Comparison of ENCODE assay signal across 21 mouse cellular contexts in the genomic region with DNA sequence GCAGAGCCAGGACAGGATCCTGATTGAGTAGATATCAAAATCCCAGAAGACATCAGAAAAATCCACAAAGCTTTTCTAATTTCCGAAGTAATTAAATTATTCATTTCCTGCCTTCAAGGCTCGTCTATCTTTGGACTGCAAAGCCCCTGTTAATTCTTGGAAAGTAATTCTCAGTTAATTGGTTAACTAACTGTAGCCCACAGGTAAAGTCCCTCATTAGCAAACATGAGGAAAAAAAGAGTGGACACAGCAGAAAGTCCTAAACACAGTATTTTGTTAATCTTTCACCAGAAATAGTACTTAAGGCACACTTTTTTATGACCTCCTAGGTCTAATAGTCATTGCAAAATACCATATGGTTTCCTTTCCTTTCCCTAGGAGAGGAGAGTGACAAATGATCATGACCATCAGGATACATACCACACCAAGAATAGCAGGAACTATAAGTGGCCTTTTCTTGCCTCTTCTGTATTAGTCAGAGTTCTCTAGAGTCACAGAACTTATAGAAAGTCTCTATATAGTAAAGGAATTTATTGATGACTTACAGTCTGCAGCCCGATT.
"Had no signal": no experiment of that assay in that cellular context is flagged by ENCODE, and none has a peak within 500 bp of the region (broad histone marks: within the 10 kb centered on the region; RNA-seq: fewer than 3 reads in every experiment).

No protein-coding gene starts in this region.

- H3K27ac ChIP-seq: limb, embryonic 12.5 days; limb, embryonic 15.5 days; liver, embryonic 14.5 days; macrophage; midbrain, embryonic 12.5 days; midbrain, embryonic 15.5 days; neural tube, embryonic 12.5 days; neural tube, embryonic 15.5 days; stomach, postnatal 0 days had no signal

- H3K4me3 ChIP-seq: limb, embryonic 12.5 days; limb, embryonic 15.5 days; midbrain, embryonic 12.5 days; midbrain, embryonic 15.5 days; neural tube, embryonic 12.5 days; neural tube, embryonic 15.5 days had no signal

- H3K36me3 ChIP-seq: limb, embryonic 12.5 days; limb, embryonic 15.5 days; midbrain, embryonic 12.5 days; midbrain, embryonic 15.5 days; neural tube, embryonic 12.5 days; neural tube, embryonic 15.5 days had no signal

- ATAC-seq: liver, postnatal 0 days; lung, postnatal 0 days; midbrain, embryonic 15.5 days had no signal

- H3K27me3 ChIP-seq: limb, embryonic 12.5 days; limb, embryonic 15.5 days; midbrain, embryonic 12.5 days; midbrain, embryonic 15.5 days; neural tube, embryonic 12.5 days; neural tube, embryonic 15.5 days had no signal

- DNase-seq: kidney, adult 18-20 months; left cerebral cortex, postnatal 4 days; liver, postnatal 0 days; lung, embryonic 14.5 days; right cerebral cortex, adult 18-20 months; right cerebral cortex, postnatal 14 days; right cerebral cortex, postnatal 4 days; thymus, adult 2 months; thymus, postnatal 14 days; thymus, postnatal 4 days had no signal

- H3K9me3 ChIP-seq: limb, embryonic 12.5 days; limb, embryonic 15.5 days; midbrain, embryonic 12.5 days; midbrain, embryonic 15.5 days; neural tube, embryonic 12.5 days; neural tube, embryonic 15.5 days had no signal

- H3K4me1 ChIP-seq: limb, embryonic 15.5 days; midbrain, embryonic 15.5 days; neural tube, embryonic 12.5 days; neural tube, embryonic 15.5 days had no signal

- H3K9ac ChIP-seq: limb, embryonic 12.5 days; limb, embryonic 15.5 days; liver, embryonic 14.5 days; liver, postnatal 0 days; lung, embryonic 14.5 days; midbrain, embryonic 12.5 days; midbrain, embryonic 15.5 days; neural tube, embryonic 12.5 days; neural tube, embryonic 15.5 days had no signal

- H3K4me2 ChIP-seq: limb, embryonic 12.5 days; limb, embryonic 15.5 days; liver, embryonic 11.5 days; lung, embryonic 14.5 days; midbrain, embryonic 12.5 days; midbrain, embryonic 15.5 days; neural tube, embryonic 12.5 days; neural tube, embryonic 15.5 days had no signal
